Mouse (Mus musculus) liver, postnatal 0 days (tissue): Measurements from ENCODE around the gene Fgf14. TPM values are rescaled to one million over a fixed set of nuclear protein-coding genes. Genes with fewer than 3 reads are reported as not detected.

Experiments used
- ATAC-seq: fragments of 200-750 bp; cut with Nextera tagmentation; 2 replicates; pipeline ENCODE4 v1.8.0; 2017; ENCODE audit warnings: mild to moderate bottlenecking, moderate library complexity
- DNase-seq: peaks from one replicate; pipeline ENCODE4 v3.0.0-alpha.2; 2016
- H3K27ac ChIP-seq: fragments of 300-500 bp; sonication (generic); 2 replicates; pipeline ENCODE4 v1.5.1; 2014; ENCODE audit warnings: antibody characterized with exemption, moderate library complexity, mild to moderate bottlenecking, low read depth
- H3K27me3 ChIP-seq: fragments of 300-500 bp; sonication (generic); 2 replicates; pipeline ENCODE4 v1.6.1; 2014; ENCODE audit warnings: low read length, control low read depth, mixed read lengths; ENCODE audit not compliant: insufficient read depth
- H3K36me3 ChIP-seq: fragments of 300-500 bp; sonication (generic); replicated peaks from 2 replicates; pipeline ENCODE4 v1.6.1; 2014; ENCODE audit warnings: mild to moderate bottlenecking, control low read depth, low read length, moderate library complexity, mixed read lengths; ENCODE audit not compliant: insufficient read depth
- H3K4me1 ChIP-seq: fragments of 300-500 bp; sonication (generic); 2 replicates; pipeline ENCODE4 v1.6.1; 2014; ENCODE audit warnings: antibody characterized with exemption, mild to moderate bottlenecking, control low read depth; ENCODE audit not compliant: insufficient read depth
- H3K4me2 ChIP-seq: fragments of 300-500 bp; sonication (generic); 2 replicates; pipeline ENCODE4 v1.6.1; 2014; ENCODE audit warnings: low read depth, mild to moderate bottlenecking, low read length, moderate library complexity, mixed read lengths
- H3K4me3 ChIP-seq: fragments of 300-500 bp; sonication (generic); 2 replicates; pipeline ENCODE4 v1.5.1; 2014; ENCODE audit warnings: low read depth, low read length
- H3K9ac ChIP-seq: fragments of 300-500 bp; sonication (generic); replicated peaks from 2 replicates; pipeline ENCODE4 v1.6.1; 2014; ENCODE audit warnings: mild to moderate bottlenecking, moderate library complexity
- H3K9me3 ChIP-seq: fragments of 300-500 bp; sonication (generic); 2 replicates; pipeline ENCODE4 v1.6.1; 2016; ENCODE audit warnings: mild to moderate bottlenecking, control low read depth, low read length, mixed read lengths
- CTCF ChIP-seq: sonication (generic); IDR thresholded peaks from 2 replicates; pipeline ENCODE4 v1.5.1; 2016; ENCODE audit warnings: antibody characterized with exemption, low read depth
- EP300 ChIP-seq: IDR thresholded peaks from 2 replicates; pipeline ENCODE4 v1.6.1; 2016; ENCODE audit warnings: antibody characterized with exemption, low read depth, mild to moderate bottlenecking
- WGBS: fragments of 180-500 bp; shearing (Covaris S2); extraction: QIAGEN DNeasy Blood & Tissue Kit; methylation state at CpG from one replicate; pipeline ENCODE4 v1.1.7; 2014; ENCODE audit not compliant: insufficient replicate concordance; 5-methylcytosine and 5-hydroxymethylcytosine counted together
- polyA plus RNA-seq: library from polyadenylated mRNA; unstranded; fragments of >200 nt; fragmentation: Nextera tagmentation; extraction: Ambion mirVana; gene quantifications from 2 replicates; pipeline ENCODE4 v1.2.1, GENCODE M21; 2015

Fgf14 gene
- not detected in 2 replicates for polyA plus RNA-seq

- H3K27ac ChIP-seq = no peak within 1 kb of the TSS
- DNase-seq (no peak), ATAC-seq (no peak)
- H3K4me2 ChIP-seq = peak within 1 kb of the TSS; percentile 47
- no peak within 1 kb of the TSS for H3K9ac ChIP-seq
- no peaks in the 10 kb centered on the region for H3K4me1 ChIP-seq
- peaks cover 21% of the 10 kb centered on the region for H3K27me3 ChIP-seq
- no peaks in the 10 kb centered on the region for H3K36me3 ChIP-seq
- no peaks in the 10 kb centered on the region for H3K9me3 ChIP-seq
- 24% methylated on average over 12 of the region's 12 CpGs for WGBS
- H3K4me3 ChIP-seq = no peak within 1 kb of the TSS
- TF ChIP-seq CTCF (no peak), EP300 (no peak)
Observed at GRCm38 (mm10) chr14:124676506-124677177, at the start of gene Fgf14. Gene Fgf14 (minus strand): TSS chr14:124677127.

- H3K4me3 ChIP-seq = no peak overlapping the region
- H3K9ac ChIP-seq = no peak overlapping the region
- ATAC-seq = no peak
- TF ChIP-seq CTCF (no peak), EP300 (no peak)
- WGBS = 4% methylated on average over 10 of the region's 10 CpGs
- no peaks in the 10 kb centered on the region for H3K9me3 ChIP-seq
- no peak overlapping the region for H3K27ac ChIP-seq
- H3K36me3 ChIP-seq = no peaks in the 10 kb centered on the region
- no peaks in the 10 kb centered on the region for H3K4me1 ChIP-seq
- no peak for DNase-seq
- peak overlapping the region; percentile 9; the same call in 1 of the 2 replicates for H3K4me2 ChIP-seq
- peaks cover 21% of the 10 kb centered on the region for H3K27me3 ChIP-seq
Observed at GRCm38 (mm10) chr14:124677379-124677778, 452 bp upstream of the Fgf14 start.

DNA sequence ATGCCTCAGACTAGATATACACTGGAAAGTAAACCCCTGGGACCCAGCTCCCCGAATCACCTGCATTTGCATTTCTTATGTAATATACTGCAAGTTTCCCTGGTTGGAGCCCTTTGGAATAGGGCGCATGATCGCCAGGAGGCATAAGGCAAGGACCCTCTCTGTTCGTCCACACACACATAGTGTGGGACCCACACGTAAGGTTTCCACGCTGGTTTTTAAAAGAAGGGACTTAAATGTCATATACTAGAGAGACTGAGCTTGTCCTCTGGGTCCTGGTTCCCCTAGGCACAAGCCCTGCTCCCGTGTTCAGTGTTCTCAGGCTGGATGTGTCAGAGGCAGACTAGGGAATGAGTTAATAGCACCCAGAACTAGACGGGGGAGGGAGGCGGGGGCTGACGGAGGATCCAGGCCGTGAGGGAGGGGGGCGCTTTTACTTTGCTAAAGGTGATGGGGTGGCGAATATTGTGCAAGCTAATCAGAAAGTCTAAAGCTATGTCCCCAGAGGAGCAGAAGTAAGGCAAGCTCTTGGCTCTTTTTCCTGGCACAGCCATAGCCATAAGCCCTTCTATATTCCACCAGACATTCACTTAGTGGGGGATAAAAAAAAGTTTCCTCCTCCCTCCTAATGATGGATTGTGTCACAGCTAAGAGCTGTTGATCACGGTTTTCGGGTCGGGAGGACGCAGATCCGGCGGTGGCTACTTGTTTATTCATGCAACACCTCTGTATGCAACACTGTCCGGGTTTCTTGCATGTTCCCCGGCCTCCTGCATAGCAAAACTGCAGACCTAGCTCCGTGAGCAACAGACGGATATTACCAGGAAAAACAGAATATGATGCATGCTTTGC is 1.0 kb downstream of the Fgf14 start:
- no peaks in the 10 kb centered on the region for H3K9me3 ChIP-seq
- peak overlapping the region; percentile 47 for H3K4me2 ChIP-seq
- peaks cover 21% of the 10 kb centered on the region for H3K27me3 ChIP-seq
- H3K9ac ChIP-seq = no peak overlapping the region
- no peak for TF ChIP-seq CTCF
- no peak for TF ChIP-seq EP300
- no peak overlapping the region for H3K4me3 ChIP-seq
- no peak for ATAC-seq
- no peaks in the 10 kb centered on the region for H3K4me1 ChIP-seq
- no peaks in the 10 kb centered on the region for H3K36me3 ChIP-seq
- WGBS = 24% methylated on average over 23 of the region's 23 CpGs
- H3K27ac ChIP-seq = no peak overlapping the region
- DNase-seq = no peak

DNA sequence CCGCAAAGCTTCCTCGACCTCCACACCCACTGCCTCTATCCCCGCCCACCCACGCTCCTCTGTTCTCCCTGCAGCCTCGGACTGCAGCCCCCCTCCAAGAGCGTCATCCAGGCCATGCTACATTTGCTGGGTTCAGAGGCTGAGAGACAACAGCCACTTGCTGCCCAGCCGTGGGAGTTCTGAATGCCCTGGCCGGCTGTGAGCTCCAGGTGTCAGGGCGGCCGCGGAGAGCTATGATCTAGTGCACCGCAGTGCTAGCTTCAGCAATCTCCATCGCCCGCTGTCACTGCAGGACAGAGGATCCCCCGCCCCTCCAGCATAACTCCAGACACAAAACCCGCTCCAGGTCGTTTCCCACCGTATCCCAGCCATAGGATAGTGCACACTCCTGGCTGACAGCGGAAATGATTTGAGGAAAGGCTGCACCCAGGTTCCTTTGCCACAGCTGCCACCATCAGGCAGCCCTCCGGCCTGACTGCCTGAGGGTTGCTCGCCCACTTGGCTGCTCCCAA is 1.7 kb downstream of the Fgf14 start:
- TF ChIP-seq CTCF (peak; percentile 19; the same call in 1 of the 2 replicates), EP300 (no peak)
- no peaks in the 10 kb centered on the region for H3K36me3 ChIP-seq
- no peak overlapping the region for H3K9ac ChIP-seq
- peak overlapping the region; percentile 23 for H3K4me3 ChIP-seq
- ATAC-seq = no peak
- no peak overlapping the region for H3K27ac ChIP-seq
- H3K27me3 ChIP-seq = peaks cover 21% of the 10 kb centered on the region
- peak overlapping the region; percentile 47 for H3K4me2 ChIP-seq
- H3K4me1 ChIP-seq = no peaks in the 10 kb centered on the region
- DNase-seq = no peak
- H3K9me3 ChIP-seq = no peaks in the 10 kb centered on the region
- 5% methylated on average over 21 of the region's 21 CpGs for WGBS

- Histone ChIP-seq H3K4me3 (0 out of 2 replicates have a peak overlapping the region, but pooled peaks have one; percentile 23), H3K36me3 (no peaks in the 10 kb centered on the region), H3K27me3 (peaks cover 21% of the 10 kb centered on the region), H3K9ac (no peak overlapping the region), H3K4me1 (no peaks in the 10 kb centered on the region), H3K27ac (no peak overlapping the region), H3K4me2 (peak overlapping the region; percentile 47), H3K9me3 (no peaks in the 10 kb centered on the region)
- no peak for DNase-seq
- ATAC-seq = no peak
- 46% methylated on average over 8 of the region's 8 CpGs for WGBS
- TF ChIP-seq EP300 (no peak), CTCF (no peak)
Observed at GRCm38 (mm10) chr14:124674536-124675141, 2.3 kb downstream of the Fgf14 start.

DNA sequence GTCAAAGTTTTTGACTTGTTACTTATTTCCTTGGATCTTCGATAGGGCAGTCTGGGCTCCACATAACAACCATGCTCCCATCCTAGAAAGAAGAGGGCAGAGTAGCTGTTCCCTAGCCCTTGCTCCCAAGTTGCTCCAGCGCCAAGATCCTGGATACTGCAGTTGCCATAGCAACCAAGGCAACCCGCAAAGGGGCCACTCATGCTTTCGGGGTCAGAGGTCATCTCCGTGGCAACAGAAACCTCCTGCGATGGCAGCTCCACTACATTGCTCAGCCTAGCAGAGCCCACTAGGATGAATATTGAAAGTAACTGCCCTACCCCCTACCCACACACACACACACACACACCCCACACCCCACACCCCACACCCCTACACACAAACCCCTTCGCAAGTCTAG is 7.2 kb downstream of the Fgf14 start:
- Histone ChIP-seq H3K9ac (no peak overlapping the region), H3K36me3 (no peaks in the 10 kb centered on the region), H3K27me3 (peaks cover 3% of the 10 kb centered on the region; the same call in 1 of the 2 replicates), H3K27ac (no peak overlapping the region), H3K4me3 (no peak overlapping the region), H3K4me1 (no peaks in the 10 kb centered on the region), H3K9me3 (no peaks in the 10 kb centered on the region), H3K4me2 (no peak overlapping the region)
- no peak for TF ChIP-seq EP300
- no peak for TF ChIP-seq CTCF
- ATAC-seq (no peak), DNase-seq (no peak)
- WGBS = 36% methylated on average over 7 of the region's 7 CpGs
